ENCODE assay signal across 33 mouse cellular contexts in the genomic region with DNA sequence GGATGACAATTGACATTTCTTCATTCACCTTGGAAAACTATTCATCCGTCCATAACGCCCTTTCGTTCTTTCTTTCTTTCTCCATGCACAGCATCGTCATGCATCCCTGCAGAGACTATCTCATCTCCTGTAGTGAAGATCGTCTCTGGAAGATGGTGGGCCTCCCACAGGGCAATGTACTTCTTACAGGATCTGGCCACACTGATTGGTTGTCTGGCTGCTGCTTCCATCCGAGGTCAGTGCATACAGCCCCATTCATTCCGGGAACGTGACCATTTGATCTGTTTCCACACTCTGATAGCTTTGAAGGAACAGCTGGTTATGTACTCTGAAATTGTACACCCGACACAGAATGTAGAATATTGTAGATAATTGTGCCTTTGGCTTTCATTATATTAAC.
DNase-seq lines count a peak whose midpoint lies in the region; ATAC-seq and TF ChIP-seq lines count a peak whose summit lies in the region.
"Had no signal": no experiment of that assay in that cellular context is flagged by ENCODE, and none has a peak within 500 bp of the region (broad histone marks: within the 10 kb centered on the region; RNA-seq: fewer than 3 reads in every experiment).

No protein-coding gene starts in this region.

- no peak for TF ChIP-seq CTCF in midbrain, postnatal 0 days (IDR thresholded peaks at IDR 0.05)

- H3K4me1 ChIP-seq in forebrain, embryonic 13.5 days: peaks cover 15% of the 10 kb centered on the region
- no peaks in the 10 kb centered on the region; the same call in 1 of the 2 replicates for H3K4me1 ChIP-seq in forebrain, embryonic 16.5 days (replicated peaks; ENCODE audit: control insufficient read depth, insufficient read depth, low read length)
- H3K4me1 ChIP-seq in midbrain, embryonic 12.5 days: peaks cover 4% of the 10 kb centered on the region
- no peaks in the 10 kb centered on the region for H3K4me1 ChIP-seq in midbrain, postnatal 0 days (ENCODE audit: insufficient read depth, low read length)
- 0 out of 2 replicates have a peak, but pooled peaks cover 5% of the 10 kb centered on the region for H3K4me1 ChIP-seq in hindbrain, embryonic 14.5 days (replicated peaks; ENCODE audit: control insufficient read depth, insufficient read depth, low read length)
- H3K4me1 ChIP-seq: embryonic facial prominence, embryonic 13.5 days; heart, embryonic 13.5 days; intestine, embryonic 15.5 days; limb, embryonic 15.5 days; liver, embryonic 13.5 days; megakaryocyte, embryonic 14.5 days; neural tube, embryonic 15.5 days had no signal

- H3K27ac ChIP-seq in forebrain, embryonic 13.5 days: no peak overlapping the region
- H3K27ac ChIP-seq in forebrain, embryonic 16.5 days (ENCODE audit: low read length): no peak overlapping the region
- no peak overlapping the region for H3K27ac ChIP-seq in midbrain, embryonic 12.5 days (replicated peaks)
- no peak overlapping the region for H3K27ac ChIP-seq in midbrain, postnatal 0 days (ENCODE audit: low read depth, low read length)
- H3K27ac ChIP-seq in hindbrain, embryonic 14.5 days: no peak overlapping the region
- H3K27ac ChIP-seq: embryonic facial prominence, embryonic 13.5 days; forebrain, embryonic 10.5 days; heart, embryonic 13.5 days; intestine, embryonic 15.5 days; layer of hippocampus, adult 2 months; limb, embryonic 15.5 days; liver, embryonic 13.5 days; neural tube, embryonic 15.5 days; stomach, postnatal 0 days had no signal

- WGBS in forebrain, embryonic 13.5 days: 37% methylated on average over 9 of the region's 9 CpGs
- WGBS in forebrain, embryonic 16.5 days: 40% methylated on average over 9 of the region's 9 CpGs
- WGBS in midbrain, embryonic 12.5 days: 57% methylated on average over 9 of the region's 9 CpGs
- 58% methylated on average over 9 of the region's 9 CpGs for WGBS in midbrain, postnatal 0 days
- WGBS in hindbrain, embryonic 14.5 days: 41% methylated on average over 9 of the region's 9 CpGs

- peak; percentile 55; the same call in 1 of the 2 replicates for ATAC-seq in forebrain, embryonic 13.5 days
- ATAC-seq in forebrain, embryonic 16.5 days: no peak
- ATAC-seq in midbrain, embryonic 12.5 days (ENCODE audit: low FRiP score, low read depth): peak; percentile 63
- no peak for ATAC-seq in midbrain, postnatal 0 days (ENCODE audit: low FRiP score)
- 0 out of 2 replicates have a peak, but pooled peaks have one; percentile 46 for ATAC-seq in hindbrain, embryonic 14.5 days (ENCODE audit: low FRiP score)
- ATAC-seq: intestine, embryonic 15.5 days; lung, postnatal 0 days; Patski had no signal

- H3K36me3 ChIP-seq in forebrain, embryonic 13.5 days (ENCODE audit: poor library complexity, severe bottlenecking): no peaks in the 10 kb centered on the region
- no peaks in the 10 kb centered on the region for H3K36me3 ChIP-seq in forebrain, embryonic 16.5 days (ENCODE audit: control insufficient read depth, insufficient read depth)
- no peaks in the 10 kb centered on the region for H3K36me3 ChIP-seq in midbrain, embryonic 12.5 days
- no peaks in the 10 kb centered on the region for H3K36me3 ChIP-seq in midbrain, postnatal 0 days (ENCODE audit: insufficient read depth, low read length)
- no peaks in the 10 kb centered on the region for H3K36me3 ChIP-seq in hindbrain, embryonic 14.5 days (replicated peaks; ENCODE audit: control insufficient read depth, insufficient read depth)
- H3K36me3 ChIP-seq: embryonic facial prominence, embryonic 13.5 days; forebrain, embryonic 10.5 days; heart, embryonic 13.5 days; intestine, embryonic 15.5 days; limb, embryonic 15.5 days; liver, embryonic 13.5 days; neural tube, embryonic 15.5 days had no signal

- no peak overlapping the region for H3K4me2 ChIP-seq in forebrain, embryonic 13.5 days
- no peak overlapping the region for H3K4me2 ChIP-seq in forebrain, embryonic 16.5 days (ENCODE audit: low read length)
- H3K4me2 ChIP-seq in midbrain, embryonic 12.5 days (replicated peaks): no peak overlapping the region
- no peak overlapping the region for H3K4me2 ChIP-seq in midbrain, postnatal 0 days (ENCODE audit: low read depth, low read length, poor library complexity, severe bottlenecking)
- H3K4me2 ChIP-seq in hindbrain, embryonic 14.5 days (replicated peaks): no peak overlapping the region
- H3K4me2 ChIP-seq: embryonic facial prominence, embryonic 13.5 days; heart, embryonic 13.5 days; intestine, embryonic 15.5 days; limb, embryonic 15.5 days; liver, embryonic 13.5 days; neural tube, embryonic 15.5 days had no signal

- H3K27me3 ChIP-seq in forebrain, embryonic 13.5 days: no peaks in the 10 kb centered on the region
- H3K27me3 ChIP-seq in forebrain, embryonic 16.5 days (replicated peaks; ENCODE audit: control insufficient read depth, insufficient read depth, low read length): no peaks in the 10 kb centered on the region
- H3K27me3 ChIP-seq in midbrain, embryonic 12.5 days: no peaks in the 10 kb centered on the region
- H3K27me3 ChIP-seq in midbrain, postnatal 0 days (ENCODE audit: insufficient read depth, low read length): no peaks in the 10 kb centered on the region
- H3K27me3 ChIP-seq in hindbrain, embryonic 14.5 days (ENCODE audit: control insufficient read depth, insufficient read depth, low read length): no peaks in the 10 kb centered on the region
- H3K27me3 ChIP-seq: embryonic facial prominence, embryonic 13.5 days; heart, embryonic 13.5 days; intestine, embryonic 15.5 days; limb, embryonic 15.5 days; liver, embryonic 13.5 days; megakaryocyte, embryonic 14.5 days; neural tube, embryonic 15.5 days had no signal

- no peak for DNase-seq in midbrain, postnatal 0 days (ENCODE audit: low spot score)
- no peak for DNase-seq in hindbrain, embryonic 14.5 days (ENCODE audit: low spot score)
- DNase-seq in layer of hippocampus, postnatal 25 days (ENCODE audit: extremely low spot score in 1 of 2, low spot score in 1 of 2): no peak
- DNase-seq in gastrocnemius, postnatal 25 days: no peak
- DNase-seq: adrenal gland, postnatal 10 days; cerebellum, adult 11 months; cerebellum, adult 9-10 months; cerebellum, postnatal 36 days; heart, postnatal 10 days; kidney, adult 2 months; kidney, postnatal 36 days; left cerebral cortex, postnatal 4 days; liver, embryonic 13.5 days; lung, adult 18-20 months; lung, postnatal 4 days; right cerebral cortex, adult 18-20 months; right cerebral cortex, postnatal 4 days; thymus, adult 18-20 months; thymus, postnatal 25 days had no signal

- no peak overlapping the region for H3K9ac ChIP-seq in forebrain, embryonic 13.5 days
- H3K9ac ChIP-seq in forebrain, embryonic 16.5 days (replicated peaks; ENCODE audit: low read depth, low read length): no peak overlapping the region
- no peak overlapping the region for H3K9ac ChIP-seq in midbrain, embryonic 12.5 days (replicated peaks)
- H3K9ac ChIP-seq in midbrain, postnatal 0 days (replicated peaks; ENCODE audit: low read length, poor library complexity, severe bottlenecking): no peak overlapping the region
- H3K9ac ChIP-seq in hindbrain, embryonic 14.5 days: no peak overlapping the region
- H3K9ac ChIP-seq: embryonic facial prominence, embryonic 13.5 days; heart, embryonic 13.5 days; intestine, embryonic 15.5 days; limb, embryonic 15.5 days; liver, embryonic 13.5 days; neural tube, embryonic 15.5 days had no signal

- no peaks in the 10 kb centered on the region for H3K9me3 ChIP-seq in forebrain, embryonic 13.5 days (replicated peaks)
- no peaks in the 10 kb centered on the region for H3K9me3 ChIP-seq in forebrain, embryonic 16.5 days (ENCODE audit: control insufficient read depth, low read length)
- H3K9me3 ChIP-seq in midbrain, embryonic 12.5 days: no peaks in the 10 kb centered on the region
- H3K9me3 ChIP-seq in midbrain, postnatal 0 days (ENCODE audit: low read length): no peaks in the 10 kb centered on the region
- no peaks in the 10 kb centered on the region for H3K9me3 ChIP-seq in hindbrain, embryonic 14.5 days (ENCODE audit: control insufficient read depth, low read length)
- H3K9me3 ChIP-seq: embryonic facial prominence, embryonic 13.5 days; forebrain, embryonic 10.5 days; heart, embryonic 13.5 days; intestine, embryonic 15.5 days; limb, embryonic 15.5 days; liver, embryonic 13.5 days; megakaryocyte, embryonic 14.5 days; neural tube, embryonic 15.5 days had no signal

- no peak overlapping the region for H3K4me3 ChIP-seq in forebrain, embryonic 13.5 days
- no peak overlapping the region for H3K4me3 ChIP-seq in forebrain, embryonic 16.5 days (replicated peaks; ENCODE audit: low read length)
- no peak overlapping the region for H3K4me3 ChIP-seq in midbrain, embryonic 12.5 days
- H3K4me3 ChIP-seq in midbrain, postnatal 0 days (ENCODE audit: low read depth, low read length): no peak overlapping the region
- H3K4me3 ChIP-seq in hindbrain, embryonic 14.5 days (replicated peaks; ENCODE audit: low read length): no peak overlapping the region
- H3K4me3 ChIP-seq: embryonic facial prominence, embryonic 13.5 days; forebrain, embryonic 10.5 days; heart, embryonic 13.5 days; intestine, embryonic 15.5 days; layer of hippocampus, adult 2 months; limb, embryonic 15.5 days; liver, embryonic 13.5 days; megakaryocyte, embryonic 14.5 days; neural tube, embryonic 15.5 days had no signal

Comparison
In these comparisons a context has a peak if more than half of its experiments do, and no peak if none do; other contexts are left out.
1. ATAC-seq: peak in forebrain, embryonic 13.5 days (single experiment), midbrain, embryonic 12.5 days (single experiment) and hindbrain, embryonic 14.5 days (single experiment); none in forebrain, embryonic 16.5 days (single experiment) and midbrain, postnatal 0 days (single experiment).